Mouse (Mus musculus) retina, embryonic 14.5 days (tissue): ENCODE measurements at regions not wholly inside any gene's neighbourhood (a gene's known extent, or its start where the extent isn't known, plus 50 kb on each side); places are given as distances from the start of the nearest gene placed in this dataset.
A peak's percentile ranks its signal among the peaks of the same experiment; 100 is the strongest.

Experiments
- DNase-seq: peaks from one replicate; pipeline ENCODE4 v3.0.0-alpha.2; 2015; ENCODE audit warnings: low spot score

DNA sequence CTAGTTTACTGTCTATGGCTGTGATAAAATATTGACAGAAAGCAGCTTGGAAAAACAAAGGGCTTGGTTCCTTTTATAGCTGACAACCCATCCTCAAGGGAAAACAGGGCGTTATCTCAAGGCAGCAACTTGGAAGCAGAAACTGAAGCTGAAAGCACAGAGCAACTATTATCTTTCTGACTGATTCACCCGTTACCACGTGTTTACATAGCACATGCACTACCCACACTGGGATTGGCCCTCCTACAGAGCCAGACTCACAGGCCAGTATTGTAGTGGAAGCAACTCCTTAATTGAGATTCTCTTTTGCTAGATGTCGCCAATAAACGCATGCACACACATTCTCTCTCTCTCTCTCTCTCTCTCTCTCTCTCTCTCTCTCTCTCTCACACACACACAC lies 465.5 kb downstream of the Pros1 start:
- DNase-seq, result no peak

DNA sequence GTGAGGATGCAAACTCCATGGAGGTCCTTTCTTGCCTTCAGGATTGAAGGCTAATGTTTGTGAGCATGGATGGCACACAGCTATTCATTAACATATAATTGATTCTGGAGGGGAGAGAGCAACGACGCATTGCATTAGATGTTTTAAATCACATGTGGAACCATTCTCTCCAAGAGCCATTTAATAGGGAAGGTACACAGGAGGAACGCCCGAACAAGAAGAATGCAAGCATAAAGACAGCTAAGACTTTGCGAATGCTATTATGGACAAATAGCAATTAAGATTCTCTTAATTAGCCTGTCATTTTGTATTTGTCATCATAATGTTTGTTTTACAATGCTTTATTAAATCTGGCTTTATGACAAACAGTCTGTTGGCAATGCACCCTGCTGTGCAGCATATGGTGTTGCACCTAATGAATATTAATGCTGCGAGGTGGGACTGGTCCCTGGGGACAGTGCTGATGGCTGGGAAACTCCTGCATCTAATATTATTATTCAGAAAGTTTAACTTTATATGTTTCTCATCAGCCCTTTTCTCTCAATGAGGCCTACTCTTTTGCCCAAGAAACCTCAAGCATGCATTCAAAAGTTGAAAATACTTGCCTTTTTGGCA lies 497.5 kb downstream of the Pros1 start:
- DNase-seq, result peak; percentile 47

DNA sequence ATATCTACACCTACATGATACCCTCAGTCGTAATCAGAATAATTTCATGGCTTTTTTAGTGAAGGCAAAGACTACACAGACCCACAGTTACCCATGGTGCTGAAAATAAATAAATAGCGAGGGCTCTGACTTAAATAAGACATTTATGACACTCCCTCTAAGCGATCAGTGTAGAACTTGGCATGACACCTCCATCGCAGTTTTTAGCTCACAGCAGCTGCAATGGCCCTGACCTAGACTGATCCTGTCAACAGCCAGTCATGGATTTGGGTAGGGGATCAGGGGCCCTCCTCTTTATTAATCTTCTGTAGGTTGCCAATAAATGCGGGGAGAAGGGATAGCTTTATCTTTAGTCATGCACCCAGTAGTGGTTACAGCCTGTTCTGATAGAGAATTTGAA lies 494.1 kb downstream of the Epha3 start:
- DNase-seq, result no peak

DNA sequence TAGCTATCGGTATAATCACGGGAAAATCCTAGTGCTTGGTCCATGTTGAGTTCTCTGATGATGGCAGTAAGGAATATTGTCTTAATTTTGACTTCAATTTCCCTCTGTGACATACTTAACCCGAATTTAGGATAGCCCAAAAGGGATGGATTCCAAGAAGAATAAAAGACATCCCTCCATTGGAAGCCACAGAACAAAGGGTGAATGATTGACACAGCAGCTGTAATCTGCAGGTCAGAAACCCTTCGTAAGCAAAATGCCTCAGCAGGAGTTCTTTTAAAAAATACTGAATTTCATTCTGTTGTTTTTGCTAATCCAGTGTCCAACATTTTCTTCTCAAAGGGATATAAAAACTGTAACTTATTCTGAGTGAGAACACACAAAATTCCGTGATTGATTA lies 492.7 kb downstream of the Epha3 start:
- DNase-seq, result no peak

DNA sequence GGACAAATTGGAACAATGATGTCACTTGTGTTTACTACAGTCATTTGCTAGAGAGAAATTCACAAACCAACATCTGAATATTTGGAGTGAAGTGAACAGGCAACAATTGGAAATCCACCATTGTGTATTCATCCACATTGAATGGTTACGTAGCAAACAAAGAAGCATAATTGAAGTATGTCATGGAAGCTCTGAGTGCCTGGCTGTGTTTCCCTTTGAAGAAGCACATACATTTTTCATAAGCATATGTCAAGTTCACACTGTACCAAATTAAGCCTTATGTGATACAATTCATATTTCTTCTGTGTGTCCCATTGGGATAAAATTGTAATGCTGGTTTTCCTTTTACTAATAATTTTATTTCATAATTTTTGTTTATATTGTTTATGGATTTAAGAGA lies 459.0 kb downstream of the Epha3 start:
- no peak for DNase-seq

DNA sequence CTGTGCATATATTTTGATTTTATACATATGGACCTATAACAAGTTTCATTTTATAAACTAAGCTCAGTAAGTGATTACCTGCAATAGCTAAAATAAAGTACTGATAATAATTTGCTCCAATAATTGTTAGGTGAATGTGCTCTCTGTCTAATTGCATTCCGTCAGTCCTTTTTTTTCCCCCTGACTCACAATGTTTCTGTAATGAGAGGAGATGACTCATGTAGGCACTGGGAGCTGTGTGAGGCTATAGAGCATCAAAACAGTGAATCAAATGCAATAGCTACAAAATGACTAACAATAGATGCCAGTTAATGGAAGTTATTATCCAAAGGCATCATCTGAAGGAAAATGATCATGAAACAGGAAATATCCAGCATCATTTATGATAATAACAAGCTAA lies 451.3 kb downstream of the Epha3 start:
- no peak for DNase-seq

DNA sequence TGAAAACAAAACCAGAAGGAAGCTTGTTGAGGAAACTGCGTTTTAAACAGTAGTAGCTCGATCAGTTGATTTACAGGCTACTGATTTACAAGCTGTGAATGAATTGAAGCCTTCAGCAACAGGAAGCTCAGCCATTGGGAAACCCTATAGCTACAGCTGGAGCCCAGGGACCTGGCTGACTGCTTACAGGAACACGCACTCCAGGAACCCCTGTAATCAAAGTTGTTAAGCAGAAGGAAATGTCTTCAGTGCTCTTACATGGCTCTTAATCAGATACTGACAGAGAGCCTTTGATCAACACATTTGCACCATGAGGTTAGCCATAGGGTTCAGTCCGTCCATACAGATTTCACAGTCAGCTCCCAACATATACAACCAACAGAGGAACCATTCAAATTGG lies 411.7 kb downstream of the Epha3 start:
- DNase-seq, result no peak

DNA sequence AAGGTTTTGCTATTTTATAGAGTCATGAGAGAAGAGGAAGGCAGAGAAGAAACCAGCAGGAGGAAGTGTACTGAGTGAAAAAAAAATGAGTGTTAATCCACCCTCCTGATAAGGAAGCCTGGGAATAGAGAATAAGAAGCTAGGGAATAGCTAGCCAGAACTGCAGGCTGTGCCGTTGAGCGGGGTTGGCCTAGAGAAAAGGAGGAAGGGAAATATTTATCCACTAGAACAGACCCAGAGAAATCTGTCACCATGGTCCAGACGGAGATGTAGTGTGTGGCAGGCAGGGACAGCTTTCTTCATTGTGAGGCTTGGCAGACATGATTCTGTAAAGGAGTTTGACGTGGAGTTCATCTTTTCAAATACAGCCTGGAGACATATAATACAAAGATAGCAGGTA lies 397.4 kb downstream of the Epha3 start:
- no peak for DNase-seq

DNA sequence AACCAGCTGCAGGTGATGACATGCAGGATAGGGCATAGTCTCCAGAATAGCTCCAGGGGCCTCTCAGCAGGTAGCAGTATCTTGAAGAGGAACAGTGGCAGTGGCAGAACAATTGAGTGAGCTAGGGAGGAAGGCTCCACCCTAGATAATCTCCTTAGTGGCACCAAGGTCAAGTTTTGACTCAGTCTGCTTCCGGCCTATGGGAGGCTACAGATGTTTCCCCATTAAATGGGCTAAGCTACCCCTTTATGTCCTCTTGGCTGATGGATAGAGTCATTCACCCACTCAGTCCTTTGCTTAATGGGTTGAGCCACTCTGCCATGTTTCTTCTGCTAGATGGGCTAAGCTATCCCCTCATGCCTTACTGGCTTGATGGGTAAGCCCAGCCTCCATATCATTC lies 395.1 kb downstream of the Epha3 start:
- DNase-seq, result no peak
